Mouse (Mus musculus): ENCODE measurements around the gene Ccdc124. TPM values are rescaled to one million over a fixed set of nuclear protein-coding genes. Genes with fewer than 3 reads are reported as not detected.
A peak's percentile ranks its signal among the peaks of the same experiment; 100 is the strongest.
"Not testable (repeated sequence)": the region's sequence is repeated elsewhere in the genome, so short reads cannot be mapped to it uniquely, and the experiment has no call there.

Ccdc124 gene
- polyA plus RNA-seq, 1 experiment from 2014 or later, result 143 TPM

GRCm38 (mm10) chr8:70902211-70902610, 28.5 kb upstream of the Ccdc124 start:
- WGBS, result 35% methylated on average over 5 of the region's 5 CpGs
- Histone ChIP-seq H3K4me1 (peaks cover 26% of the 10 kb centered on the region), H3K27me3 (ENCODE audit: insufficient read depth, poor library complexity, severe bottlenecking) (peaks cover 20% of the 10 kb centered on the region; the same call in 1 of the 2 replicates), H3K27ac (no peak overlapping the region), H3K36me3 (no peaks in the 10 kb centered on the region), H3K4me3 (no peak overlapping the region), H3K9me3 (no peaks in the 10 kb centered on the region)
- DNase-seq (ENCODE audit: low spot score), result no peak

GRCm38 (mm10) chr8:70900872-70901387, 27.2 kb upstream of the Ccdc124 start:
- H3K4me1 ChIP-seq, result peaks cover 20% of the 10 kb centered on the region
- H3K36me3 ChIP-seq, result peaks cover 5% of the 10 kb centered on the region
- H3K27me3 ChIP-seq (ENCODE audit: insufficient read depth, poor library complexity, severe bottlenecking), result peaks cover 20% of the 10 kb centered on the region; the same call in 1 of the 2 replicates
- no peak for DNase-seq (ENCODE audit: low spot score)
- H3K4me3 ChIP-seq, result no peak overlapping the region
- WGBS, result 81% methylated on average over 2 of the region's 2 CpGs
- no peak overlapping the region for H3K27ac ChIP-seq
- no peaks in the 10 kb centered on the region for H3K9me3 ChIP-seq

GRCm38 (mm10) chr8:70899226-70899625, 25.5 kb upstream of the Ccdc124 start:
- WGBS, result 77% methylated on average over 2 of the region's 2 CpGs
- no peak overlapping the region for H3K4me3 ChIP-seq
- no peak for DNase-seq (ENCODE audit: low spot score)
- no peak overlapping the region for H3K27ac ChIP-seq
- H3K4me1 ChIP-seq, result peaks cover 19% of the 10 kb centered on the region
- H3K36me3 ChIP-seq, result peaks cover 22% of the 10 kb centered on the region
- peaks cover 28% of the 10 kb centered on the region; the same call in 1 of the 2 replicates for H3K27me3 ChIP-seq (ENCODE audit: insufficient read depth, poor library complexity, severe bottlenecking)
- no peaks in the 10 kb centered on the region for H3K9me3 ChIP-seq

- DNase-seq (ENCODE audit: low spot score), result no peak
- Histone ChIP-seq H3K27me3 (ENCODE audit: insufficient read depth, poor library complexity, severe bottlenecking) (peaks cover 30% of the 10 kb centered on the region), H3K27ac (0 out of 2 replicates have a peak overlapping the region, but pooled peaks have one; percentile 99), H3K4me1 (peaks cover 19% of the 10 kb centered on the region), H3K9me3 (no peaks in the 10 kb centered on the region), H3K4me3 (no peak overlapping the region), H3K36me3 (peaks cover 27% of the 10 kb centered on the region)
- WGBS, result 50% methylated on average over 2 of the region's 2 CpGs
These were observed 25.0 kb upstream of the Ccdc124 start for GRCm38 (mm10) chr8:70898661-70899198.

GRCm38 (mm10) chr8:70897681-70898413, 24.1 kb upstream of the Ccdc124 start:
- Histone ChIP-seq H3K9me3 (no peaks in the 10 kb centered on the region), H3K27me3 (ENCODE audit: insufficient read depth, poor library complexity, severe bottlenecking) (peaks cover 30% of the 10 kb centered on the region), H3K27ac (peak overlapping the region; percentile 99), H3K4me3 (peak overlapping the region; percentile 95), H3K36me3 (peaks cover 34% of the 10 kb centered on the region), H3K4me1 (peaks cover 19% of the 10 kb centered on the region)
- under 1% methylated on average over 20 of the region's 20 CpGs for WGBS
- peak; percentile 91 for DNase-seq (ENCODE audit: low spot score)

- Histone ChIP-seq H3K36me3 (peaks cover 34% of the 10 kb centered on the region), H3K27ac (peak within 1 kb of the TSS; percentile 99), H3K4me1 (peaks cover 26% of the 10 kb centered on the region), H3K9me3 (no peaks in the 10 kb centered on the region), H3K4me3 (peak within 1 kb of the TSS; percentile 95), H3K27me3 (ENCODE audit: insufficient read depth, poor library complexity, severe bottlenecking) (peaks cover 32% of the 10 kb centered on the region)
- under 1% methylated on average over 60 of the region's 60 CpGs for WGBS
- peak; percentile 99 for DNase-seq (ENCODE audit: low spot score)
These were observed 23.4 kb upstream of the Ccdc124 start, which contains the start of gene Rpl18a for GRCm38 (mm10) chr8:70897021-70897680. Gene Rpl18a, minus strand, starts transcription at chr8:70897412.

GRCm38 (mm10) chr8:70896316-70897020, 22.7 kb upstream of the Ccdc124 start:
- Histone ChIP-seq H3K4me3 (peak overlapping the region; percentile 95), H3K27ac (peak overlapping the region; percentile 99), H3K27me3 (ENCODE audit: insufficient read depth, poor library complexity, severe bottlenecking) (peaks cover 35% of the 10 kb centered on the region), H3K36me3 (peaks cover 34% of the 10 kb centered on the region), H3K9me3 (no peaks in the 10 kb centered on the region), H3K4me1 (peaks cover 33% of the 10 kb centered on the region)
- 3% methylated on average over 25 of the region's 25 CpGs for WGBS
- no peak for DNase-seq (ENCODE audit: low spot score)

- H3K27me3 ChIP-seq (ENCODE audit: insufficient read depth, poor library complexity, severe bottlenecking), result peaks cover 43% of the 10 kb centered on the region
- 84% methylated on average over 24 of the region's 24 CpGs for WGBS
- H3K27ac ChIP-seq, result 0 out of 2 replicates have a peak overlapping the region, but pooled peaks have one; percentile 99
- not testable (repeated sequence) for H3K9me3 ChIP-seq; DNase-seq (ENCODE audit: low spot score)
- peaks cover 34% of the 10 kb centered on the region for H3K36me3 ChIP-seq
- peak overlapping the region; percentile 95 for H3K4me3 ChIP-seq
- H3K4me1 ChIP-seq, result peaks cover 37% of the 10 kb centered on the region
These were observed 22.0 kb upstream of the Ccdc124 start for GRCm38 (mm10) chr8:70895571-70896259.

GRCm38 (mm10) chr8:70894771-70895545, 21.2 kb upstream of the Ccdc124 start:
- Histone ChIP-seq H3K27me3 (ENCODE audit: insufficient read depth, poor library complexity, severe bottlenecking) (peaks cover 51% of the 10 kb centered on the region), H3K4me1 (peaks cover 37% of the 10 kb centered on the region), H3K9me3 (no peaks in the 10 kb centered on the region), H3K27ac (no peak overlapping the region), H3K36me3 (peaks cover 36% of the 10 kb centered on the region), H3K4me3 (no peak overlapping the region)
- no peak for DNase-seq (ENCODE audit: low spot score)
- WGBS, result 91% methylated on average over 8 of the region's 8 CpGs

GRCm38 (mm10) chr8:70894385-70894720, 20.6 kb upstream of the Ccdc124 start:
- Histone ChIP-seq H3K4me1 (peaks cover 37% of the 10 kb centered on the region), H3K27ac (no peak overlapping the region), H3K4me3 (no peak overlapping the region), H3K36me3 (peaks cover 36% of the 10 kb centered on the region), H3K9me3 (no peaks in the 10 kb centered on the region), H3K27me3 (ENCODE audit: insufficient read depth, poor library complexity, severe bottlenecking) (peaks cover 55% of the 10 kb centered on the region)
- no peak for DNase-seq (ENCODE audit: low spot score)
- 64% methylated on average over 2 of the region's 2 CpGs for WGBS

GRCm38 (mm10) chr8:70893656-70894384, 20.1 kb upstream of the Ccdc124 start:
- no peaks in the 10 kb centered on the region for H3K9me3 ChIP-seq
- H3K4me3 ChIP-seq, result no peak overlapping the region
- peaks cover 36% of the 10 kb centered on the region for H3K4me1 ChIP-seq
- DNase-seq (ENCODE audit: low spot score), result peak; percentile 95
- H3K27me3 ChIP-seq (ENCODE audit: insufficient read depth, poor library complexity, severe bottlenecking), result peaks cover 60% of the 10 kb centered on the region
- H3K36me3 ChIP-seq, result peaks cover 36% of the 10 kb centered on the region
- 32% methylated on average over 12 of the region's 12 CpGs for WGBS
- no peak overlapping the region for H3K27ac ChIP-seq

All from heart, embryonic 10.5 days (tissue).